Mouse (Mus musculus) T-helper 2 cell (primary cell): ENCODE data around the gene 1700034J05Rik.

Experiments
- in situ Hi-C: fragments of 300-600 bp; cut with MboI, MseI; formaldehyde crosslinking; loops from one replicate; pipeline ENCODE4 v1.15.1; 2025; ENCODE audit warnings: high pct_unique_total_duplicates

Gene 1700034J05Rik

GRCm38 (mm10) chr6:146965139-146965772, 11.0 kb upstream of the 1700034J05Rik start:
- in situ Hi-C loops, result no loop called here

GRCm38 (mm10) chr6:146963396-146964150, 9.4 kb upstream of the 1700034J05Rik start:
- in situ Hi-C loops, result no loop called here

GRCm38 (mm10) chr6:146961832-146962481, 7.7 kb upstream of the 1700034J05Rik start:
- in situ Hi-C loops, result no loop called here

GRCm38 (mm10) chr6:146960956-146961355, 6.7 kb upstream of the 1700034J05Rik start:
- in situ Hi-C loops, result no loop called here

- in situ Hi-C loops, result no loop called here
Measured at GRCm38 (mm10) chr6:146959908-146960680, 5.9 kb upstream of the 1700034J05Rik start.

- in situ Hi-C loops, result no loop called here
Measured at GRCm38 (mm10) chr6:146958694-146959093, 4.5 kb upstream of the 1700034J05Rik start.

GRCm38 (mm10) chr6:146956961-146957360, 2.7 kb upstream of the 1700034J05Rik start:
- in situ Hi-C loops, result no loop called here

GRCm38 (mm10) chr6:146955896-146956295, 1.7 kb upstream of the 1700034J05Rik start:
- in situ Hi-C loops, result no loop called here

- in situ Hi-C loops, result no loop called here
Measured at GRCm38 (mm10) chr6:146955475-146955874, 1.3 kb upstream of the 1700034J05Rik start.

GRCm38 (mm10) chr6:146950454-146950832, 3.8 kb downstream of the 1700034J05Rik start:
- in situ Hi-C loops, result no loop called here

- in situ Hi-C loops, result no loop called here
Measured at GRCm38 (mm10) chr6:146949682-146950453, 4.4 kb downstream of the 1700034J05Rik start.

- in situ Hi-C loops, result no loop called here
Measured at GRCm38 (mm10) chr6:146947186-146947585, 7.0 kb downstream of the 1700034J05Rik start.

GRCm38 (mm10) chr6:146946327-146947029, 7.7 kb downstream of the 1700034J05Rik start:
- in situ Hi-C loops, result no loop called here

- in situ Hi-C loops, result no loop called here
Measured at GRCm38 (mm10) chr6:146944830-146945229, 9.4 kb downstream of the 1700034J05Rik start.

- in situ Hi-C loops, result no loop called here
Measured at GRCm38 (mm10) chr6:146944009-146944408, 10.2 kb downstream of the 1700034J05Rik start.

- in situ Hi-C loops, result no loop called here
Measured at GRCm38 (mm10) chr6:146941505-146942275, 12.5 kb downstream of the 1700034J05Rik start.

- in situ Hi-C loops, result no loop called here
Measured at GRCm38 (mm10) chr6:146939026-146939425, 15.2 kb downstream of the 1700034J05Rik start.

- in situ Hi-C loops, result no loop called here
Measured at GRCm38 (mm10) chr6:146935957-146936356, 18.3 kb downstream of the 1700034J05Rik start.

GRCm38 (mm10) chr6:146933123-146933522, 21.1 kb downstream of the 1700034J05Rik start:
- in situ Hi-C loops, result no loop called here

GRCm38 (mm10) chr6:146929031-146929430, 25.2 kb downstream of the 1700034J05Rik start:
- in situ Hi-C loops, result no loop called here
